Mouse (Mus musculus) cortical plate, adult 2 months (tissue): ENCODE measurements around the gene Pbxip1. TPM values are rescaled to one million over a fixed set of nuclear protein-coding genes. Genes with fewer than 3 reads are reported as not detected.

Experiments
- H3K27ac ChIP-seq: fragments of 200-500 bp; 2 replicates; pipeline ENCODE4 v1.5.1; 2012; ENCODE audit warnings: low read length, control low read depth, inconsistent platforms; ENCODE audit not compliant: insufficient read depth
- H3K4me1 ChIP-seq: fragments of 200-500 bp; 2 replicates; pipeline ENCODE4 v1.6.1; 2011; ENCODE audit warnings: low read length; ENCODE audit not compliant: control insufficient read depth, insufficient read depth
- H3K4me3 ChIP-seq: fragments of 200-500 bp; 2 replicates; pipeline ENCODE4 v1.5.1; 2011; ENCODE audit warnings: mild to moderate bottlenecking, low read length, control low read depth; ENCODE audit not compliant: insufficient read depth
- CTCF ChIP-seq: fragments of 200-500 bp; IDR thresholded peaks from 2 replicates; pipeline ENCODE4 v1.5.1; 2011; ENCODE audit warnings: mild to moderate bottlenecking, control low read depth, low read length; ENCODE audit not compliant: insufficient read depth; ENCODE audit errors: extremely low read depth
- POLR2A ChIP-seq: fragments of 200-500 bp; IDR thresholded peaks from 2 replicates; pipeline ENCODE4 v1.6.1; 2011; ENCODE audit warnings: mild to moderate bottlenecking, low read length, control low read depth; ENCODE audit not compliant: insufficient read depth; ENCODE audit errors: extremely low read depth
- polyA plus RNA-seq: library from polyadenylated mRNA; depleted of rRNA; stranded (reverse); fragments of >200 nt; gene quantifications from 2 replicates; pipeline ENCODE4 v1.2.3, GENCODE M21; 2012

Pbxip1 gene
- polyA plus RNA-seq, 1 experiment, result 38.0 TPM

- TF ChIP-seq POLR2A (peak; percentile 75), CTCF (no peak)
- Histone ChIP-seq H3K4me3 (peak within 1 kb of the TSS; percentile 60), H3K27ac (peak within 1 kb of the TSS; percentile 29), H3K4me1 (peaks cover 3% of the 10 kb centered on the region)
Observed at GRCm38 (mm10) chr3:89430171-89431159, 6.0 kb upstream of the Pbxip1 start, which contains the start of gene Pygo2. Pygo2 (plus strand) TSS chr3:89430214.

DNA sequence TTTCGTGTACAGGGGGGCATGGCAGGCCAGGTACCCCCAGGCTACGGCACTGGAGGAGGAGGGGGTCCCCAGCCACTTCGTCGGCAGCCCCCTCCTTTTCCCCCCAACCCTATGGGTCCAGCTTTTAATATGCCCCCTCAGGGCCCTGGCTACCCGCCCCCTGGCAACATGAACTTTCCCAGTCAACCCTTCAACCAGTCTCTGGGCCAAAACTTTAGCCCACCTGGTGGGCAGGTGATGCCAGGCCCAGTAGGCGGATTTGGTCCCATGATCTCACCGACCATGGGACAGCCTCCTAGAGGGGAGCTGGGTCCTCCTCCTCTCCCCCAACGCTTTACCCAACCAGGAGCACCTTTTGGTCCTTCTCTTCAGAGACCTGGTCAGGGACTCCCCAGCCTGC, 3.9 kb upstream of the Pbxip1 start:
- TF ChIP-seq CTCF, result no peak
- TF ChIP-seq POLR2A, result no peak
- Histone ChIP-seq H3K4me3 (no peak overlapping the region), H3K4me1 (peaks cover 5% of the 10 kb centered on the region), H3K27ac (no peak overlapping the region)

GRCm38 (mm10) chr3:89434532-89434931, 2.0 kb upstream of the Pbxip1 start:
- H3K27ac ChIP-seq, result no peak overlapping the region
- no peak overlapping the region for H3K4me3 ChIP-seq
- TF ChIP-seq CTCF, result no peak
- no peak for TF ChIP-seq POLR2A
- H3K4me1 ChIP-seq, result peaks cover 5% of the 10 kb centered on the region

- TF ChIP-seq POLR2A (no peak), CTCF (no peak)
- H3K4me3 ChIP-seq, result no peak overlapping the region
- H3K4me1 ChIP-seq, result peaks cover 5% of the 10 kb centered on the region
- H3K27ac ChIP-seq, result no peak overlapping the region
Observed at GRCm38 (mm10) chr3:89435041-89435440, 1.5 kb upstream of the Pbxip1 start.

DNA sequence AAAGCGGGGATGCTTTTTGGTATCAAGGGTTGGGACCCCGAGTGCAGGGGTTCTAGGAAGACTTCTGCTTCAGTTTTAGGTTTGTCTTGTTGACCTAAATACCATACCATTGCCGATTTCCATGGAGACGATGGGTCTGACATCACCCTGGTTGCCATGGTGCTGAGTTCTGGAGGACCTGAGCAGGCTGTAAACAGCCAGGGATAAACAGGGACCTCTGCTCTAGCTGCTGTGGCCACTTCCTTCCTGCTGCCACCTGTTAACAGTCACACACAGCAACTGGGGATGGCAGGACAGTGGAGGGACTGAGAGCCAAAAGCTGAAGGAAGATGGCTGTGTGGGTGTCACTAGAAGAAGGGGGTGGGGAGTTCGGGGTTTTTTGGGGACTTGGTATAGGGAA, 763 bp downstream of the Pbxip1 start:
- Histone ChIP-seq H3K4me3 (peak overlapping the region; percentile 35; the same call in 1 of the 2 replicates), H3K27ac (peak overlapping the region; percentile 53; the same call in 1 of the 2 replicates), H3K4me1 (0 out of 2 replicates have a peak, but pooled peaks cover 1% of the 10 kb centered on the region)
- no peak for TF ChIP-seq POLR2A
- TF ChIP-seq CTCF, result no peak

GRCm38 (mm10) chr3:89440691-89441090, 4.2 kb downstream of the Pbxip1 start:
- no peak for TF ChIP-seq CTCF
- no peak for TF ChIP-seq POLR2A
- H3K27ac ChIP-seq, result no peak overlapping the region
- H3K4me3 ChIP-seq, result no peak overlapping the region
- H3K4me1 ChIP-seq, result 0 out of 2 replicates have a peak, but pooled peaks cover 1% of the 10 kb centered on the region

- no peak for TF ChIP-seq CTCF
- no peak for TF ChIP-seq POLR2A
Observed at GRCm38 (mm10) chr3:89448720-89449537, 12.4 kb downstream of the Pbxip1 start.

DNA sequence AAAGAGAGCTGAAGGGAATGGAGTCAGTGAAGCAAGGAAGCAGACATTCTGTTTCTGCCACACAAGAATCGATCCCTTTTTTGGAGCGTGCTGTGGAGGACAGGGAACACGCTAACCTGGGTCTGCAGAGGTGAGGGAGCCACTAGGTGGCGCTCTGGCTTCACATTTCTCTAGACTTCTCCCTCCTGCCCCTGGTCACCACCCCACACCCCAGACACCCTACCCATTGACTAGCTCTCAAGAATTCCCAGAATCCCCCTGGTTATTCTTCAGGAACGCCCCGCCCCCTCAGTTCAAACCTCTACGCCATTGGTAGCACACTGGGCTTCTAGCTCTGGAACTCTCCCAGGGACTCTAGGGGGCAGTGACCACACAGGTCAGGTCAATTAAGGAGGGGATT, 13.0 kb downstream of the Pbxip1 start:
- TF ChIP-seq POLR2A (no peak), CTCF (peak; percentile 80)

More at GRCm38 (mm10) chr3:89448720-89449537, 12.4 kb downstream of the Pbxip1 start:
- Histone ChIP-seq H3K27ac (no peak overlapping the region), H3K4me3 (no peak overlapping the region), H3K4me1 (no peaks in the 10 kb centered on the region; the same call in 1 of the 2 replicates)

DNA sequence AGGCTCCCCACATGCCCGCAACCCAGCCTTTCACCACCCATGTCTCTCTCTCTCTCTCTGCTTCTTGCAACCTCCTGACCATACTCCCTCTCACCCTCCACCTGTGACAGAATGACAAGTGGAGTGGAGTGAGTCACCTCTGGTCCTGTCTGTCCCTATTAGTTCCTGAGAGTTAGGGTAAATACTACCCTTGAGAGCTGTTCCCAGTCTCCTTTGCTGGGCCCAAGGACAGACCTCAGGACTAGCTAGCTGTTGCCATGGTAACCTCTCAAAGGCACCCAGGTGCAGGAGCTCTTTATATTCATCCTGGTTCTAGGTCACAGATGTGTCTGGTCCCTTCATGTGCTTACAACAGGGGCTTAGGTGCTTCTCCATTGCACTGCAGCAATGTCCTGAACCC, 15.4 kb downstream of the Pbxip1 start:
- no peaks in the 10 kb centered on the region; the same call in 1 of the 2 replicates for H3K4me1 ChIP-seq
- TF ChIP-seq CTCF (no peak), POLR2A (no peak)
- no peak overlapping the region for H3K27ac ChIP-seq
- H3K4me3 ChIP-seq, result no peak overlapping the region

More for the DNA sequence above, 13.0 kb downstream of the Pbxip1 start:
- Histone ChIP-seq H3K27ac (no peak overlapping the region), H3K4me3 (no peak overlapping the region), H3K4me1 (no peaks in the 10 kb centered on the region; the same call in 1 of the 2 replicates)
